Mouse (Mus musculus) bone marrow macrophage, adult 2 months (primary cell): ENCODE data around the gene Tnfsf12.
"Not testable (repeated sequence)": the region's sequence is repeated elsewhere in the genome, so short reads cannot be mapped to it uniquely, and the experiment has no call there.

ENCODE experiments used
- CTCF ChIP-seq: IDR thresholded peaks from 2 replicates; pipeline ENCODE4 v1.5.1; 2012; ENCODE audit warnings: low read depth, mild to moderate bottlenecking, low read length, moderate library complexity
- POLR2A ChIP-seq: IDR thresholded peaks from 2 replicates; pipeline ENCODE4 v1.6.1; 2012; ENCODE audit warnings: mild to moderate bottlenecking, low read depth, low read length, borderline replicate concordance

GRCm38 (mm10) chr11:69703381-69703780 lies 7.7 kb upstream of the Tnfsf12 start:
- TF ChIP-seq POLR2A, CTCF: not testable (repeated sequence)
